Mouse (Mus musculus) stomach, embryonic 14.5 days (tissue): ENCODE data around the gene Smim14. TPM values are rescaled to one million over a fixed set of nuclear protein-coding genes. Genes with fewer than 3 reads are reported as not detected.

Source experiments
- ATAC-seq: fragments of 200-750 bp; cut with Nextera tagmentation; 2 replicates; pipeline ENCODE4 v1.8.0; 2017; ENCODE audit warnings: low read depth, moderate TSS enrichment; ENCODE audit not compliant: insufficient number of reproducible peaks, insufficient read depth, low FRiP score
- H3K27ac ChIP-seq: fragments of 300-500 bp; sonication (generic); 2 replicates; pipeline ENCODE4 v1.5.1; 2014; ENCODE audit warnings: mild to moderate bottlenecking, low read length, moderate library complexity, mixed read lengths
- H3K27me3 ChIP-seq: fragments of 300-500 bp; sonication (generic); 2 replicates; pipeline ENCODE4 v1.6.1; 2014; ENCODE audit warnings: low read length, control low read depth, mixed read lengths; ENCODE audit not compliant: control insufficient read depth, insufficient read depth
- H3K36me3 ChIP-seq: fragments of 300-500 bp; sonication (generic); 2 replicates; pipeline ENCODE4 v1.6.1; 2014; ENCODE audit warnings: mild to moderate bottlenecking, control low read depth, low read length, moderate library complexity, mixed read lengths; ENCODE audit not compliant: control insufficient read depth, insufficient read depth
- H3K4me1 ChIP-seq: fragments of 300-500 bp; sonication (generic); 2 replicates; pipeline ENCODE4 v1.6.1; 2014; ENCODE audit warnings: low read length, control low read depth, mixed read lengths; ENCODE audit not compliant: control insufficient read depth, insufficient read depth
- H3K4me2 ChIP-seq: fragments of 300-500 bp; sonication (generic); replicated peaks from 2 replicates; pipeline ENCODE4 v1.6.1; 2014; ENCODE audit warnings: low read depth, low read length, control low read depth
- H3K4me3 ChIP-seq: fragments of 300-500 bp; sonication (generic); 2 replicates; pipeline ENCODE4 v1.5.1; 2014; ENCODE audit warnings: low read depth, low read length, control low read depth
- H3K9ac ChIP-seq: fragments of 300-500 bp; sonication (generic); replicated peaks from 2 replicates; pipeline ENCODE4 v1.6.1; 2014; ENCODE audit warnings: low read depth, mild to moderate bottlenecking, control low read depth, low read length, moderate library complexity, mixed read lengths
- H3K9me3 ChIP-seq: fragments of 300-500 bp; sonication (generic); 2 replicates; pipeline ENCODE4 v1.6.1; 2016; ENCODE audit warnings: low read depth, low read length, control low read depth; ENCODE audit not compliant: control insufficient read depth
- WGBS: fragments of 180-500 bp; shearing (Covaris S2); extraction: QIAGEN DNeasy Blood & Tissue Kit; methylation state at CpG from one replicate; pipeline ENCODE4 v1.1.7; 2014; 5-methylcytosine and 5-hydroxymethylcytosine counted together
- polyA plus RNA-seq: library from polyadenylated mRNA; unstranded; fragments of >200 nt; fragmentation: Nextera tagmentation; extraction: Ambion mirVana; gene quantifications from 2 replicates; pipeline ENCODE4 v1.2.1, GENCODE M21; 2014

Gene Smim14
- polyA plus RNA-seq, 1 experiment from 2014 or later: 133 TPM

DNA sequence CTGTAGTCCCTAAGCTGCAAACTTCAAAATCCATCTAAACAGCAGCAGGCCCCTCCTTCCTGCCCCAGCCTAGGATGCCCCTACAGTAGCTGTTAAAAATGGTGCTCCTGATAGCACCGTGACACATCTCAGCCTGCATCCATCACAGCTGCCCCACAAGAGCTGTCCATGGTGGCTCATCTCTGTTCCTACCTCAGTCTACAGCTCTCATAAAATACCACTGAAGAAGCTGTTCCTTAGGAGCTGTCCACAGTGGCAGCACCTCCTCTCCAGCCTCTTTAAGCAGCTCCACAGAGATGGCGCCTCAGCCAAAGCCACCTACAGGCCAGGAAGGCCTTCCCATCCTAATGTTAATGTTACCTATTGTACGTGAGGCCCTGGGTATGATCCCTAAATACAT, 70.1 kb downstream of the Smim14 start:
- no peak overlapping the region for H3K27ac ChIP-seq
- no peak overlapping the region for H3K4me3 ChIP-seq
- no peak overlapping the region for H3K9ac ChIP-seq
- H3K9me3 ChIP-seq: no peaks in the 10 kb centered on the region
- H3K36me3 ChIP-seq: peaks cover 15% of the 10 kb centered on the region
- H3K4me2 ChIP-seq: no peak overlapping the region
- no peaks in the 10 kb centered on the region for H3K27me3 ChIP-seq
- no peak for ATAC-seq
- 55% methylated on average over 3 of the region's 3 CpGs for WGBS
- no peaks in the 10 kb centered on the region; the same call in 1 of the 2 replicates for H3K4me1 ChIP-seq

DNA sequence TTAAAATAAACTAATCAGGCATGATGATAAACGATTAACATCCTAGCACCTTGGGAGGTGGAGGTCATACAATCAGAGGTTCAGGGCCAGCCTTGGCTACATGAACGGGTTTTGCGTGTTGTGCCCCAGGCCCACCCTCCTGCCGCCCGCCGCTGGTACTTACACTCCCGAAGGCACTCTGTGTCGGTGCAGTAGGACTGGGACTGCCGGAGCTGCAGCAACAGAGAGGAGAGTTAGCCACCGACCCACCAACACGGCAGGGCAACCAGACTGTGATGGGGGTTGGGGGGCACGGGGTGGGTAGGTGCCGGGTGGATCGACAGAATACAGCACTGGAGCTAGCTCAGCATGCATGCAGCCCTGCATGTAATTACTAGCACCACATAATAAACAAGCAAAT, 76.6 kb downstream of the Smim14 start:
- 84% methylated on average over 14 of the region's 14 CpGs for WGBS
- H3K27me3 ChIP-seq: no peaks in the 10 kb centered on the region
- ATAC-seq: no peak
- no peak overlapping the region for H3K27ac ChIP-seq
- no peak overlapping the region for H3K9ac ChIP-seq
- no peaks in the 10 kb centered on the region for H3K9me3 ChIP-seq
- no peaks in the 10 kb centered on the region for H3K36me3 ChIP-seq
- H3K4me1 ChIP-seq: peaks cover 25% of the 10 kb centered on the region
- H3K4me3 ChIP-seq: no peak overlapping the region
- no peak overlapping the region for H3K4me2 ChIP-seq

DNA sequence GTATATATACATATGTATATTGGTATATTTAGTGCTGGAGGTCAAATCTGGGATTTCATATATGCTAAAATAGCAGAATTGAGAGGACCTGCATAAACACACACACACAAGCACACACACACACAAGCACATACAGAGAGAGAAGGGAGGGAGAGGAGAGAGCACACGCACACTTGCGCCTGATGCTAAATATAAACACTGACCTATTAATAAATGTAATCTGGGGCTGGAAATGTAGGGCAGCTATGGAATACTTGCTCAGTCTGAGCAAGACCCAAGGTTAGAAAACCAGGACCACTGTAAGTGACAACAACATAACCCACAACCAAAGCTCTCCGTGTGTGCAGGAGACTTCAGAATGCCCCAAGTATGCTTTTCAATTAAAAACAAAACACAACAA, 77.5 kb downstream of the Smim14 start:
- Histone ChIP-seq H3K4me1 (peaks cover 25% of the 10 kb centered on the region), H3K9ac (no peak overlapping the region), H3K36me3 (no peaks in the 10 kb centered on the region), H3K27me3 (no peaks in the 10 kb centered on the region), H3K4me3 (no peak overlapping the region), H3K4me2 (no peak overlapping the region), H3K27ac (no peak overlapping the region), H3K9me3 (no peaks in the 10 kb centered on the region)
- 62% methylated on average over 3 of the region's 3 CpGs for WGBS
- no peak for ATAC-seq

DNA sequence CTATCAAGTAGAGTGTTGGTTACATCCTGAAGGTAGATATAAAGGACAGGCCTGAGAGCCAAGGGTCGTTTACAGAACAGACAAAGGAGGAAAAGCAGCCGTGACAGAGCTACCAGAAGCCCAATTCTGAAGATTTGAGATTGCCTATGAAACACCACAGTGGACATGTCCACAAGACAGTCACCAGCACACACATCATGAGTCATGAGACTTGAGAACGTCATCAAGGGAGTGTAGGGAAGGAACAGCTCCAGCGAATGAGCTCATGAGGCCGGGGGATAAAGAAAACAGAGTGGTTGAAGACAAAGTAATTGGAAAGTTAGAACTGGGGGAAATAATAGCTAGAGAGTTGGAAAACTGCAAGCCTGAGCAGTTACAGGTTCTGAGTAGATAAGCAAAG, 79.1 kb downstream of the Smim14 start:
- H3K4me2 ChIP-seq: no peak overlapping the region
- 0 out of 2 replicates have a peak, but pooled peaks have one; percentile 29 for ATAC-seq
- 57% methylated on average over 5 of the region's 5 CpGs for WGBS

DNA sequence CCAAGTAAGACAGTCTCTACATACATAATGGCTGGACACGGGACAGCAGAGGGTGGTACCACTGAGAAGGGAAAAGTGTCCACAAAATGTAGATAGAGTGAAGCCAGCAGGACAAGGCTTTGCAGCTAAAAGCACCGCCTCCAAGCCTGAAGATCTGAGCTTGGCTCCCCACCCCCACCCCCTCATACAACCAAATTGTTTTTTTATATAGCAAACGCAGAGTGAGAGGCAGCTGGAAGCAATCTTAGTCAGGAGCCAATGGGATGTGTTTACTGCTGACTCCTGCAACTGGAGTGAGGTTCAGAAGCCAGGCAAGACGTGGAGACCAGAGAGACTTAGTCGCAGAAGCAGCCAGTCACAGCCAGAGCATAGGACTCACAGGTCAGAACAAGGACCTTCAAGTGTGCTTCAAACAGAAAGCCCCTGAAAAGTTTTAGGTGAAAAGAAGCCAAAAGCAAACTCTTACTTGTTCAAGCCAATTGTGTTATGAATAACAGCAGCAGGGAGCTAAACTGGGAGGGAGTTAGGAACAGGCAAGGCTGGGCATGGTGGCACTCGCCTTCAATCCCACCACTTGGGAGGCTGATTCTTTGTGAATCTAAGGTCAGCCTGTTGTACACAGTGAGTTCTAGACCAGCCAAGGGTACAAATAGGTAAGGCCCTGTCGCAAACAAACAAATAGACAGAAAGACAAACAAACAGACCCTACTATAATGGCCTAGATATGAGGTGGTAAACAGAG, 79.7 kb downstream of the Smim14 start:
- peaks cover 25% of the 10 kb centered on the region for H3K4me1 ChIP-seq
- H3K9me3 ChIP-seq: no peaks in the 10 kb centered on the region
- H3K9ac ChIP-seq: no peak overlapping the region
- no peaks in the 10 kb centered on the region for H3K27me3 ChIP-seq
- H3K27ac ChIP-seq: peak overlapping the region; percentile 88
- peak; percentile 57; the same call in 1 of the 2 replicates for ATAC-seq
- H3K4me3 ChIP-seq: no peak overlapping the region
- H3K36me3 ChIP-seq: no peaks in the 10 kb centered on the region; the same call in 1 of the 2 replicates
- H3K4me2 ChIP-seq: no peak overlapping the region
- WGBS: 38% methylated on average over 7 of the region's 7 CpGs

More for the DNA sequence above, 79.1 kb downstream of the Smim14 start:
- no peaks in the 10 kb centered on the region for H3K27me3 ChIP-seq
- H3K9me3 ChIP-seq: no peaks in the 10 kb centered on the region
- no peak overlapping the region for H3K4me3 ChIP-seq
- H3K4me1 ChIP-seq: peaks cover 25% of the 10 kb centered on the region
- H3K36me3 ChIP-seq: no peaks in the 10 kb centered on the region
- H3K27ac ChIP-seq: peak overlapping the region; percentile 88
- no peak overlapping the region for H3K9ac ChIP-seq

DNA sequence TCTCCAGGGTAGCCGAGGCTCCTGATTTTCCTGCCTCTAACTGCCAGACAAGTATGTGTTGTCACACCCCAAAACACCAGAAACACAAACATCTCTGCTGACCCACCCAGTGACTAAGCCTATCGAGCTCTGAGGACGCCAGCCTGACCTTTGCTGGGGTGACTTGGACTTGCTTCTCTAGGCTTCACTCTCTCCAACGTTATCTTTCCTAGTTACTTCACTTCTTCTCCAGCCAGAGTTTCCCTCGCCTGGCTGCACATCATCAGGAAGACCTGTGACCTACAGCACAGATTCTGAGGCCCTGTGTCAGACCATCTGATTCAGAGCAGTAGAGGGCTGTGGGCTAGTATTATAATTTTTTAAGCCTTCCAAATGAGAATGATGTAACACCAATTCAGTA, 82.2 kb downstream of the Smim14 start:
- no peak overlapping the region for H3K4me3 ChIP-seq
- WGBS: 46% methylated on average over 5 of the region's 5 CpGs
- H3K9me3 ChIP-seq: no peaks in the 10 kb centered on the region
- H3K4me2 ChIP-seq: no peak overlapping the region
- H3K27ac ChIP-seq: no peak overlapping the region
- no peak for ATAC-seq
- H3K9ac ChIP-seq: no peak overlapping the region
- H3K4me1 ChIP-seq: peaks cover 25% of the 10 kb centered on the region
- H3K27me3 ChIP-seq: no peaks in the 10 kb centered on the region
- no peaks in the 10 kb centered on the region; the same call in 1 of the 2 replicates for H3K36me3 ChIP-seq

DNA sequence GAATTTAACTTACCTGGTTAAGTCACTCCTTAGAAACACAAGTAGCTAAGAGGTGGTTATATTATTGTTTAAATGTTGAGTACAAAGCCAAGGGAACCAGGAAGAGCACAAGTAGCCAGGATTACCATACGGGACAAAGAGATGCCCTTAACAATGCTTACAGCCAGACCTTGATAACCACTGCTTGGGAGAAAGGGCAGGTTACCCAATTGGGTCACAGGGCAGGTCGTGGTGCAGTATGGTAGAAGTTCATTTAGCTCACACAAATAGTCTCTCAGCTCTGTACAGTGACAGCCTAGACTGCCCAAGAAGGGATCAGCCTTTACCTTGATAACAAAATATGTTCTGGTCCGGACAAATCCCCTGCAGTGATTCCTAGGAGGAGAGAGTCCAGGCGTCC, 88.0 kb downstream of the Smim14 start:
- Histone ChIP-seq H3K9ac (no peak overlapping the region), H3K27ac (no peak overlapping the region), H3K9me3 (no peaks in the 10 kb centered on the region), H3K4me2 (no peak overlapping the region), H3K27me3 (no peaks in the 10 kb centered on the region), H3K4me3 (no peak overlapping the region), H3K36me3 (peaks cover 3% of the 10 kb centered on the region; the same call in 1 of the 2 replicates), H3K4me1 (no peaks in the 10 kb centered on the region)
- no peak for ATAC-seq
- WGBS: 82% methylated on average over 4 of the region's 4 CpGs

DNA sequence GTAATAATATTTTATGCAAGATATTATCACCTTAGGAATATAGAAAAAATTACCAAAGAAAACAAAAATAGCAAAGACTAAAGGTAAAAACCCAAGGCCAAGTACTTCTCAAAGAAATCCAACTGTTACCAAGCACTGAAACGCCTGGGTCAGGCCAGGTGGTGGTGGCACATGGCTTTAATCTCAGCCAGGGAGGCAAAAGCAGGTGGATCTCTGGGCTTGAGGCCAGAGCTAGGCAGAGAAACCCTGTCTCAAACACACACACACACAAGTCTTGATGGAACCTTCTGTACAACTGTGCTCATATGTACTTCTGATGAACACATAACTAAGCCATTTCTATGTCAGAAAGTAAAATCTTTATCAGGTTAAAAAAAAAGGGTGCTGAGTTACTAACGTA, 89.2 kb downstream of the Smim14 start:
- Histone ChIP-seq H3K9ac (no peak overlapping the region), H3K9me3 (no peaks in the 10 kb centered on the region), H3K36me3 (peaks cover 3% of the 10 kb centered on the region; the same call in 1 of the 2 replicates), H3K4me1 (no peaks in the 10 kb centered on the region), H3K27ac (no peak overlapping the region), H3K4me2 (no peak overlapping the region), H3K4me3 (no peak overlapping the region), H3K27me3 (no peaks in the 10 kb centered on the region)
- no peak for ATAC-seq
- 85% methylated on average over 2 of the region's 2 CpGs for WGBS

DNA sequence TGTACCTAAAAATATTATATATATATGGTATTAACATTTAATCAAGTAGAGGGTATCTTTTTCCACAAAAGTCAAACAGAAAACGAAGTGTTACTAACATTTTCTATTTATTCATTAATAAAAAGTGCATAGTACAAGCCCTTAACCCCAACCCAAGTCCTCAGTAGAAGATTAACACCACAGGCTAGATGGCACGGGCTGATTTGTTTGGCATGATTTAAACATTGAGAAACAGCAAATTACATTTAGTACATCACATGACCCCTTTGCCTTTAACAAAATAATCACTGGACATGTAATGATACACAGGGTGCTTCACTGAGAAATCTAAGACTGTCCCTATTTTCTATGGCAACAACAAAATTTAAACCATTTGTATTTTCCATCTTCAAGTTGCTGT, 90.2 kb downstream of the Smim14 start:
- Histone ChIP-seq H3K4me1 (no peaks in the 10 kb centered on the region), H3K27me3 (no peaks in the 10 kb centered on the region), H3K27ac (no peak overlapping the region), H3K9ac (no peak overlapping the region), H3K9me3 (no peaks in the 10 kb centered on the region), H3K4me3 (no peak overlapping the region), H3K36me3 (0 out of 2 replicates have a peak, but pooled peaks cover 3% of the 10 kb centered on the region), H3K4me2 (no peak overlapping the region)
- 71% methylated on average over 2 of the region's 2 CpGs for WGBS
- ATAC-seq: no peak
